Mouse (Mus musculus) liver, embryonic 14.5 days (tissue): ENCODE data around the gene Grb14. TPM values are rescaled to one million over a fixed set of nuclear protein-coding genes. Genes with fewer than 3 reads are reported as not detected.

Source experiments
- ATAC-seq: fragments of 200-750 bp; cut with Nextera tagmentation; 2 replicates; pipeline ENCODE4 v1.8.0; 2017; ENCODE audit warnings: moderate number of reproducible peaks, mild to moderate bottlenecking, moderate library complexity; ENCODE audit not compliant: insufficient read depth
- DNase-seq, 3 experiments: peaks; one replicate each; pipeline ENCODE4 v3.0.0-alpha.2; 2012 to 2013; ENCODE audit warnings: low read depth in 3 of 3, low spot score in 3 of 3
- H3K27ac ChIP-seq: fragments of 300-500 bp; sonication (generic); 2 replicates; pipeline ENCODE4 v1.5.1; 2014; ENCODE audit warnings: moderate library complexity, mild to moderate bottlenecking, control low read depth, inconsistent platforms
- H3K27me3 ChIP-seq: fragments of 300-500 bp; sonication (generic); 2 replicates; pipeline ENCODE4 v1.6.1; 2014; ENCODE audit warnings: mild to moderate bottlenecking, low read length, moderate library complexity; ENCODE audit not compliant: control insufficient read depth, insufficient read depth
- H3K36me3 ChIP-seq: fragments of 300-500 bp; sonication (generic); replicated peaks from 2 replicates; pipeline ENCODE4 v1.6.1; 2014; ENCODE audit warnings: low read depth; ENCODE audit not compliant: control insufficient read depth, insufficient read depth
- H3K4me1 ChIP-seq, 2 experiments: fragments of 200-500 bp in 1 of 2; fragments of 300-500 bp in 1 of 2; sonication (generic) in 1 of 2; replicated peaks; 2 replicates each; pipeline ENCODE4 v1.6.1; 2012 to 2014; ENCODE audit warnings: antibody characterized with exemption in 1 of 2, inconsistent platforms in 1 of 2, low read length in 1 of 2; ENCODE audit not compliant: control insufficient read depth in 2 of 2, insufficient read depth in 2 of 2
- H3K4me2 ChIP-seq: fragments of 300-500 bp; sonication (generic); 2 replicates; pipeline ENCODE4 v1.6.1; 2014; ENCODE audit warnings: low read depth, mild to moderate bottlenecking, control low read depth, moderate library complexity
- H3K4me3 ChIP-seq, 2 experiments: fragments of 200-500 bp in 1 of 2; fragments of 300-500 bp in 1 of 2; sonication (generic) in 1 of 2; 2 replicates each; pipeline ENCODE4 v1.5.1; 2012 to 2014; ENCODE audit warnings: low read depth in 2 of 2, low read length in 2 of 2, mild to moderate bottlenecking in 2 of 2, control low read depth in 1 of 2, inconsistent platforms in 1 of 2, moderate library complexity in 1 of 2; ENCODE audit not compliant: insufficient read depth in 1 of 2
- H3K9ac ChIP-seq: fragments of 300-500 bp; sonication (generic); replicated peaks from 2 replicates; pipeline ENCODE4 v1.6.1; 2014; ENCODE audit warnings: mild to moderate bottlenecking, control low read depth, moderate library complexity
- H3K9me3 ChIP-seq: fragments of 300-500 bp; sonication (generic); 2 replicates; pipeline ENCODE4 v1.6.1; 2016; ENCODE audit warnings: low read length, mixed read lengths; ENCODE audit not compliant: control insufficient read depth
- CTCF ChIP-seq: IDR thresholded peaks from 2 replicates; pipeline ENCODE4 v1.5.1; 2016; ENCODE audit warnings: antibody characterized with exemption, low read depth, control low read depth
- EP300 ChIP-seq: IDR thresholded peaks from 2 replicates; pipeline ENCODE4 v1.6.1; 2016; ENCODE audit warnings: antibody characterized with exemption, low read depth
- WGBS: fragments of 180-500 bp; shearing (Covaris S2); extraction: QIAGEN DNeasy Blood & Tissue Kit; methylation state at CpG from one replicate; pipeline ENCODE4 v1.1.7; 2014; ENCODE audit not compliant: insufficient replicate concordance; 5-methylcytosine and 5-hydroxymethylcytosine counted together
- polyA plus RNA-seq, 2 experiments: library from polyadenylated mRNA; depleted of rRNA in 1 of 2; stranded (reverse) in 1 of 2; unstranded in 1 of 2; fragments of >200 nt; fragmentation: Nextera tagmentation in 1 of 2; extraction: Ambion mirVana in 1 of 2; gene quantifications; 2 replicates each; pipeline versions ENCODE4 v1.2.1 to v1.2.3; 2012 to 2014

The Grb14 gene
- polyA plus RNA-seq (2012; rRNA removed): 1.4 and 2.4 TPM in 2 replicates
- polyA plus RNA-seq (2014; fragmentation: Nextera tagmentation; extraction: Ambion mirVana): 6.7 and 6.9 TPM in 2 replicates

DNA sequence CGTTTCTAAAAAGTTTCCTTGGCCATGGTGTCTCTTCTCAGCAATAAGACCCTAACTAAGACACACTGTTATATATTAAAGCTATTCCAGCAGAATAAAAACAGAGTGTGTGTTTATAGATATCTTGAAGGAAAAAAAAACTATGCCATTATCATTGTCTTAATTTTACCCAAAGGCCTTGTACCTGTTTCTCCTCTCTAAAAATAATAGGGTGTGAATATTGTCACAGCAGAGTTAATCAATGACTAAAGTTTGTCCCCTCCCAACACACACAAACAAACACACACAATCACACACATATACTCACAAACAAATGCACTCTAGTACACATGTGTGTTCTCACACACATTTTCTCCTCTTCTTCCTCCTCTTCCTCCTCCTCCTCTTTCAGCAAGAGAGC lies at the start of gene Grb14:
Gene Grb14 (minus strand): TSS at position 101 of the 400 bp plus-strand sequence.
- Histone ChIP-seq H3K27ac (no peak within 1 kb of the TSS), H3K4me3 (no peak within 1 kb of the TSS), H3K27me3 (peaks cover 8% of the 10 kb centered on the region; the same call in 1 of the 2 replicates), H3K4me2 (no peak within 1 kb of the TSS), H3K4me1 (no peaks in the 10 kb centered on the region), H3K36me3 (no peaks in the 10 kb centered on the region), H3K9ac (no peak within 1 kb of the TSS), H3K9me3 (no peaks in the 10 kb centered on the region)
- TF ChIP-seq CTCF (no peak), EP300 (no peak)
- DNase-seq (no peak), ATAC-seq (no peak)
- WGBS: 30% methylated on average over 1 of the region's 1 CpGs

DNA sequence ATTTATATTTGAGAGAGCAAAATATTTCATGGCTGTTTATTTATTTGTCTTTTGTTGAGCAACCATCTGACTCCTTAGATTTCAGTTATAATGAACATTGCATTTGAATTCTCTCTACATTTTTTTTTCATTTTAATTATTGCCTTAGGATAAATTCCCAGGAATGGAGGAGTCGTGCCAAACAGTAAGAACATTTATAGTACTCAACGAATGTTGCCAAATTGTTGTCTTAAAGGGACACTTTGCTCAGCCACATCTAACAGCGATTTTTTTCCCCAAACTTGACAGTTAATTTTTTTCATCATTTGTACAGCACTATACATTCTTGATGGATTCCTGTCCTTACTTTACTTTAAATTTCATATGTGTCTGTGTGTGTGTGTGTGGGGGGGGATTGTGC lies 47.4 kb upstream of the Grb14 start:
- 64% methylated on average over 3 of the region's 3 CpGs for WGBS
- no peak overlapping the region for H3K27ac ChIP-seq
- H3K36me3 ChIP-seq: no peaks in the 10 kb centered on the region

DNA sequence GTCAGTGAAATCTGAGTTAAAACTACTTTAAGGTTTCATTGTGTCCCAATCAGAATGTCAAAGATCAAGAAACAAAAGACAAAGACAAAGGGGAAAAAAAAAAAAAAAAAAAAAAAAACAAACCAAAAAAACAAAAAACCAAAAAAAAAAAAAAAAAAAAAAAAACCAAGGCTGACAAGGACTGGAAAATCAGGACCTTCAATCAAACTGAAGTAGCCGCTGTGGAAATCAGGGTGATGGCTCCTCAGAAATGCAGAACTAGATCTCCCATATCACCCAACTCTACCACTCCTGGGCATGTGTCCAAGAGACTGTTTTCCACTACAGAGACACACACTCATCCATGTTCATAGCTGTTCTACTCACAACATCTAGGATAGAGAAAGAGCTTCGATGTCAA lies 29.0 kb upstream of the Grb14 start:
- no peak overlapping the region for H3K4me2 ChIP-seq
- H3K9me3 ChIP-seq: no peaks in the 10 kb centered on the region
- H3K36me3 ChIP-seq: no peaks in the 10 kb centered on the region
- TF ChIP-seq EP300 (no peak), CTCF (no peak)
- H3K4me1 ChIP-seq: no peaks in the 10 kb centered on the region
- H3K9ac ChIP-seq: no peak overlapping the region
- no peak for DNase-seq
- no peak for ATAC-seq
- H3K27ac ChIP-seq: no peak overlapping the region
- WGBS: 63% methylated on average over 2 of the region's 2 CpGs
- H3K4me3 ChIP-seq: no peak overlapping the region
- no peaks in the 10 kb centered on the region for H3K27me3 ChIP-seq

More for the DNA sequence above, 47.4 kb upstream of the Grb14 start:
- Histone ChIP-seq H3K9me3 (no peaks in the 10 kb centered on the region), H3K4me3 (no peak overlapping the region), H3K9ac (no peak overlapping the region), H3K27me3 (no peaks in the 10 kb centered on the region), H3K4me1 (no peaks in the 10 kb centered on the region), H3K4me2 (no peak overlapping the region)
- TF ChIP-seq CTCF (no peak), EP300 (no peak)
- DNase-seq (no peak), ATAC-seq (no peak)

DNA sequence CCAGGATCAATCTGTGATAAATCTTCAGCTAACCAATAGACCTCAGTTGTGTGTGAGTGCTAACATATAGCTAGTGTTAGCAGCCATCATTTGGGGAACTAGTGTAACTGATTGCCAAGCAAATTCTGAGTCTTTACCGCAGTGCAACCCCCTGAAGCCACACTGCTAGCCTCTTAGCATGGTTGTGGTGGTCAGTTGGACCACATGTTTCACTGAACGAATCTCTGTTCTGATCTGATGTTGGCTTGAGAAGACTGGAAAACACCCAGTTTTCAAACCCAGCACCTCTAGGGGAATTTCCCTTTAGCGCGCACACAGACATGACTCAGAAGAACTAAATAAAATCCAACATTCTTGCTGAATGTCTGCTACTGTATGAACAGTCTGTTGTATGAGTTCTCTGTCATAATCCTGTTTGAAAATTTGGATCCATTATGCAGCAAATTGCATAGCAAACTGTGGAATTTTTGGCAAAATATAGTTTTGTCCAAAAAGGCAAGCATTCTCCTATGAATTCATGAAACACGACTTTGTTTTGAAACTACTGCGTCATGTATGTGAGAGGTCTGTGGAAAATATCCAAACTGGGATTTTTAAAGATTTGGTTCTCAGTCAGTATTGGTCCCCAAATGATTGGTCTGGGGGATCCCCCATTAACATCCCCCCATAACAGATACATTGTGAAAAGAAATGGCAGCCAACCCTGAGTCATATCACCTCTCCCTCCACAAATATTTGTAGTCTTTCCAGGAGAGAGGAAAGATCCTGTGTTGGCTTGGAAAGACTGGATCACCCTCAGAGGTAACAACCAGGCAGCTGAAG lies 27.6 kb upstream of the Grb14 start:
- H3K9me3 ChIP-seq: no peaks in the 10 kb centered on the region
- H3K27ac ChIP-seq: no peak overlapping the region
- TF ChIP-seq EP300: no peak
- TF ChIP-seq CTCF: no peak
- no peak for DNase-seq
- no peaks in the 10 kb centered on the region for H3K27me3 ChIP-seq
- H3K4me1 ChIP-seq: no peaks in the 10 kb centered on the region
- no peaks in the 10 kb centered on the region for H3K36me3 ChIP-seq
- ATAC-seq: no peak
- H3K9ac ChIP-seq: no peak overlapping the region
- H3K4me3 ChIP-seq: no peak overlapping the region
- no peak overlapping the region for H3K4me2 ChIP-seq
- 71% methylated on average over 6 of the region's 6 CpGs for WGBS

DNA sequence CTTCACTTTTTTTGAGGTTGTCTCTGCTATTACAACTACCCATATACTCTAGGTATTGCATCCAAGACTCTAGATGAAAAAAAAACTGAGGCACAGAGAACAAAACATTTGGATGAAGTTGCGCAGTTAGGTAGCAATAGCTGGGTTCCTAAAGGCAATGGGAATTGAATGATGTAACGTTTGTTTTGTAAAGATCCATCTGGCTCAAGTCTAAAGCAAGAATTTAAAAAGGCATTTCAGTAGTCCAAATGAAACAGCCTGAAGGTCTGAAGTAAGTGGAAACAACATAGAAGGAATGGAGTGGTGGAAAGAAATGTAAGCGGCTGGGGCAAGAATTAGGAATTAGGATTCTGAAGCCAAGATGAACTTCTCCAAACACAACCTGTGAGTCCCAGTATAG lies 26.0 kb upstream of the Grb14 start:
- Histone ChIP-seq H3K9me3 (no peaks in the 10 kb centered on the region), H3K9ac (no peak overlapping the region), H3K4me3 (no peak overlapping the region), H3K36me3 (no peaks in the 10 kb centered on the region), H3K4me2 (no peak overlapping the region), H3K27ac (no peak overlapping the region), H3K4me1 (no peaks in the 10 kb centered on the region), H3K27me3 (no peaks in the 10 kb centered on the region)
- no peak for DNase-seq
- no peak for ATAC-seq
- 69% methylated on average over 3 of the region's 3 CpGs for WGBS
- TF ChIP-seq EP300 (no peak), CTCF (no peak)
